Mouse (Mus musculus): ENCODE data around the gene Chrna9. TPM values are rescaled to one million over a fixed set of nuclear protein-coding genes. Genes with fewer than 3 reads are reported as not detected.

Chrna9 gene
- total and polyA plus RNA-seq, 2 experiments from 2014 or later, result 6.9 TPM; not detected in 1

GRCm38 (mm10) chr5:65895121-65895692 lies 39.5 kb upstream of the Chrna9 start:
- Histone ChIP-seq H3K9ac (replicated peaks; ENCODE audit: low read depth, low read length) (no peak overlapping the region), H3K36me3 (replicated peaks; ENCODE audit: control insufficient read depth, insufficient read depth, low read length) (no peaks in the 10 kb centered on the region), H3K27me3 (ENCODE audit: control insufficient read depth, insufficient read depth, low read length) (no peaks in the 10 kb centered on the region), H3K27ac (ENCODE audit: low read depth) (no peak overlapping the region), H3K9me3 (replicated peaks; ENCODE audit: control insufficient read depth, low read length) (no peaks in the 10 kb centered on the region), H3K4me2 (ENCODE audit: low read depth, low read length) (no peak overlapping the region), H3K4me3 (ENCODE audit: low read depth, low read length) (no peak overlapping the region), H3K4me1 (ENCODE audit: control insufficient read depth, insufficient read depth) (peaks cover 4% of the 10 kb centered on the region; the same call in 1 of the 2 replicates)
- no peak for ATAC-seq (ENCODE audit: insufficient read depth, low read depth)
- TF ChIP-seq EP300 (IDR thresholded peaks at IDR 0.05; ENCODE audit: low read depth) (no peak), CTCF (IDR thresholded peaks at IDR 0.05; ENCODE audit: low read depth) (no peak)
- WGBS, result 65% methylated on average over 6 of the region's 6 CpGs
- no peak for DNase-seq (ENCODE audit: low spot score)

- no peaks in the 10 kb centered on the region for H3K9me3 ChIP-seq (replicated peaks; ENCODE audit: control insufficient read depth, low read length)
- no peak for DNase-seq (ENCODE audit: low spot score)
- no peak overlapping the region for H3K4me2 ChIP-seq (ENCODE audit: low read depth, low read length)
- H3K27me3 ChIP-seq (ENCODE audit: control insufficient read depth, insufficient read depth, low read length), result no peaks in the 10 kb centered on the region
- H3K4me1 ChIP-seq (ENCODE audit: control insufficient read depth, insufficient read depth), result peaks cover 4% of the 10 kb centered on the region; the same call in 1 of the 2 replicates
- TF ChIP-seq EP300 (IDR thresholded peaks at IDR 0.05; ENCODE audit: low read depth) (no peak), CTCF (IDR thresholded peaks at IDR 0.05; ENCODE audit: low read depth) (no peak)
- H3K27ac ChIP-seq (ENCODE audit: low read depth), result no peak overlapping the region
- H3K9ac ChIP-seq (replicated peaks; ENCODE audit: low read depth, low read length), result no peak overlapping the region
- no peak overlapping the region for H3K4me3 ChIP-seq (ENCODE audit: low read depth, low read length)
- no peaks in the 10 kb centered on the region for H3K36me3 ChIP-seq (replicated peaks; ENCODE audit: control insufficient read depth, insufficient read depth, low read length)
- ATAC-seq (ENCODE audit: insufficient read depth, low read depth), result no peak
- WGBS, result 41% methylated on average over 7 of the region's 7 CpGs
Observed at GRCm38 (mm10) chr5:65895764-65896163, 39.0 kb upstream of the Chrna9 start.

- no peak overlapping the region for H3K9ac ChIP-seq (replicated peaks; ENCODE audit: low read depth, low read length)
- no peaks in the 10 kb centered on the region for H3K27me3 ChIP-seq (ENCODE audit: control insufficient read depth, insufficient read depth, low read length)
- H3K36me3 ChIP-seq (replicated peaks; ENCODE audit: control insufficient read depth, insufficient read depth, low read length), result no peaks in the 10 kb centered on the region
- H3K4me1 ChIP-seq (ENCODE audit: control insufficient read depth, insufficient read depth), result peaks cover 4% of the 10 kb centered on the region; the same call in 1 of the 2 replicates
- no peak overlapping the region for H3K4me3 ChIP-seq (ENCODE audit: low read depth, low read length)
- WGBS, result 63% methylated on average over 2 of the region's 2 CpGs
- TF ChIP-seq CTCF (IDR thresholded peaks at IDR 0.05; ENCODE audit: low read depth) (no peak), EP300 (IDR thresholded peaks at IDR 0.05; ENCODE audit: low read depth) (no peak)
- no peak overlapping the region for H3K4me2 ChIP-seq (ENCODE audit: low read depth, low read length)
- H3K9me3 ChIP-seq (replicated peaks; ENCODE audit: control insufficient read depth, low read length), result no peaks in the 10 kb centered on the region
- DNase-seq (ENCODE audit: low spot score) (no peak), ATAC-seq (ENCODE audit: insufficient read depth, low read depth) (no peak)
- H3K27ac ChIP-seq (ENCODE audit: low read depth), result no peak overlapping the region
Observed at GRCm38 (mm10) chr5:65897731-65898130, 37.0 kb upstream of the Chrna9 start.

GRCm38 (mm10) chr5:65898683-65899082 lies 36.0 kb upstream of the Chrna9 start:
- 67% methylated on average over 3 of the region's 3 CpGs for WGBS
- peaks cover 7% of the 10 kb centered on the region; the same call in 1 of the 2 replicates for H3K9me3 ChIP-seq (replicated peaks; ENCODE audit: control insufficient read depth, low read length)
- no peak overlapping the region for H3K4me2 ChIP-seq (ENCODE audit: low read depth, low read length)
- H3K4me3 ChIP-seq (ENCODE audit: low read depth, low read length), result no peak overlapping the region
- H3K36me3 ChIP-seq (replicated peaks; ENCODE audit: control insufficient read depth, insufficient read depth, low read length), result no peaks in the 10 kb centered on the region
- no peak overlapping the region for H3K9ac ChIP-seq (replicated peaks; ENCODE audit: low read depth, low read length)
- H3K27ac ChIP-seq (ENCODE audit: low read depth), result no peak overlapping the region
- no peak for DNase-seq (ENCODE audit: low spot score)
- ATAC-seq (ENCODE audit: insufficient read depth, low read depth), result no peak
- no peak for TF ChIP-seq CTCF (IDR thresholded peaks at IDR 0.05; ENCODE audit: low read depth)
- TF ChIP-seq EP300 (IDR thresholded peaks at IDR 0.05; ENCODE audit: low read depth), result no peak
- no peaks in the 10 kb centered on the region for H3K27me3 ChIP-seq (ENCODE audit: control insufficient read depth, insufficient read depth, low read length)
- H3K4me1 ChIP-seq (ENCODE audit: control insufficient read depth, insufficient read depth), result peaks cover 4% of the 10 kb centered on the region; the same call in 1 of the 2 replicates

- TF ChIP-seq CTCF (IDR thresholded peaks at IDR 0.05; ENCODE audit: low read depth) (no peak), EP300 (IDR thresholded peaks at IDR 0.05; ENCODE audit: low read depth) (no peak)
- no peak overlapping the region; the same call in 1 of the 2 replicates for H3K27ac ChIP-seq (ENCODE audit: low read depth)
Observed at GRCm38 (mm10) chr5:65900113-65900512, 34.6 kb upstream of the Chrna9 start.

More at GRCm38 (mm10) chr5:65900113-65900512, 34.6 kb upstream of the Chrna9 start:
- no peak for ATAC-seq (ENCODE audit: insufficient read depth, low read depth)
- Histone ChIP-seq H3K9me3 (replicated peaks; ENCODE audit: control insufficient read depth, low read length) (peaks cover 19% of the 10 kb centered on the region; the same call in 1 of the 2 replicates), H3K4me3 (ENCODE audit: low read depth, low read length) (no peak overlapping the region), H3K9ac (replicated peaks; ENCODE audit: low read depth, low read length) (no peak overlapping the region), H3K36me3 (replicated peaks; ENCODE audit: control insufficient read depth, insufficient read depth, low read length) (no peaks in the 10 kb centered on the region), H3K4me1 (ENCODE audit: control insufficient read depth, insufficient read depth) (peaks cover 4% of the 10 kb centered on the region; the same call in 1 of the 2 replicates), H3K27me3 (ENCODE audit: control insufficient read depth, insufficient read depth, low read length) (no peaks in the 10 kb centered on the region), H3K4me2 (ENCODE audit: low read depth, low read length) (no peak overlapping the region)
- 87% methylated on average over 6 of the region's 6 CpGs for WGBS
- DNase-seq (ENCODE audit: low spot score), result no peak
